Mouse (Mus musculus) bone marrow, adult 2 months (tissue): ENCODE data around the gene Rabep2.

Experiments
- CTCF ChIP-seq: fragments of 200-500 bp; IDR thresholded peaks from 2 replicates; pipeline ENCODE4 v1.5.1; 2011; ENCODE audit warnings: low read length, control low read depth; ENCODE audit not compliant: control insufficient read depth, insufficient read depth
- POLR2A ChIP-seq: fragments of 200-500 bp; IDR thresholded peaks from 2 replicates; pipeline ENCODE4 v1.6.1; 2011; ENCODE audit warnings: low read depth, mild to moderate bottlenecking, control low read depth, low read length, borderline replicate concordance; ENCODE audit not compliant: control insufficient read depth

DNA sequence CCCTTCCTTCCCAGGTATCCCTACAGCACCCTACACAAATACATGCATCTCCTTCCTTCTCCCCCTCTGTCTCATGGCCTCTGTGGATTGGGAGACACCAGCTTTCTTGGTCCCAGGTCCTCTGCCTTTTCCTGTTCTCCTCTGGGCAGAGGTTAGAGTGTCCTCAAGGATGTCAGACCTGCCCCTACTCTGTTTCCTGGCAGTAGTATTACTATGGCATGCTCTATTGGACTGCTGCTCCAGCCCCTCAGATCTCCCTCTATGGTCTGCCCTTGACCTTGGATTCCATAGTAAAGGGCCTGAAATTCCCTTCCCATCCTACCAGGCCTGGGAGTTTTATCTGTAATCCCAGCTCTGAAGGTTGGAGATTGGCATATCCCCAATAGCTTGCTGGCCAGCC, 1.6 kb downstream of the Rabep2 start:
- TF ChIP-seq POLR2A (no peak), CTCF (no peak)
